Mouse (Mus musculus): ENCODE data around the gene Parp6. TPM values are rescaled to one million over a fixed set of nuclear protein-coding genes. Genes with fewer than 3 reads are reported as not detected.

Gene Parp6
- total and polyA plus RNA-seq, 3 experiments = 6.4 to 13.8 TPM; not detected in 1

GRCm38 (mm10) chr9:59694571-59695450 lies 77.7 kb downstream of the Parp6 start:
- no peak for DNase-seq (ENCODE audit: low read depth, low spot score)
- TF ChIP-seq TAL1 (IDR thresholded peaks at IDR 0.05; ENCODE audit: low read length) (no peak), KAT2A (conservative IDR thresholded peaks at IDR 0.05; ENCODE audit: low read depth, low read length) (no peak), E2F4 (IDR thresholded peaks at IDR 0.05; ENCODE audit: borderline replicate concordance, low read depth, low read length) (no peak), BHLHE40 (IDR thresholded peaks at IDR 0.05; ENCODE audit: borderline replicate concordance, low read depth, low read length) (no peak), POLR2AphosphoS5 (IDR thresholded peaks at IDR 0.05; ENCODE audit: borderline replicate concordance, low read depth, low read length) (no peak), NELFE (IDR thresholded peaks at IDR 0.05; ENCODE audit: low read depth, low read length) (no peak), POLR2A (IDR thresholded peaks at IDR 0.05; ENCODE audit: control insufficient read depth in 1 of 2, insufficient read depth in 1 of 2, low read depth in 1 of 2, low read length in 2 of 2, poor library complexity in 1 of 2) (no peak)
- peaks cover 0 to 3% of the 10 kb centered on the region in 2 experiments for H3K27me3 ChIP-seq (ENCODE audit: control insufficient read depth in 1 of 2, insufficient read depth in 2 of 2, low read length in 2 of 2)
- H3K4me3 ChIP-seq (ENCODE audit: control insufficient read depth in 1 of 2, insufficient read depth in 1 of 2, low read depth in 2 of 2, low read length in 2 of 2) = no peak overlapping the region
- no peaks in the 10 kb centered on the region for H3K79me2 ChIP-seq (ENCODE audit: control insufficient read depth, insufficient read depth, low read length, poor library complexity)
- no peak overlapping the region for H3K27ac ChIP-seq (ENCODE audit: control insufficient read depth, low read depth, low read length)
- no peak overlapping the region for H3K9ac ChIP-seq (ENCODE audit: control insufficient read depth, low read depth, low read length, poor library complexity, severe bottlenecking)
- H3K9me3 ChIP-seq (replicated peaks; ENCODE audit: insufficient read depth, low read length) = no peaks in the 10 kb centered on the region
- no peaks in the 10 kb centered on the region for H3K36me3 ChIP-seq (ENCODE audit: control insufficient read depth in 1 of 2, insufficient read depth in 2 of 2, low read length in 2 of 2)
- H3K4me1 ChIP-seq (ENCODE audit: control insufficient read depth in 1 of 2, insufficient read depth in 2 of 2, low read length in 2 of 2) = no peaks in the 10 kb centered on the region

- no peaks in the 10 kb centered on the region for H3K4me1 ChIP-seq (ENCODE audit: control insufficient read depth in 1 of 2, insufficient read depth in 2 of 2, low read length in 2 of 2)
- H3K9me3 ChIP-seq (replicated peaks; ENCODE audit: insufficient read depth, low read length) = no peaks in the 10 kb centered on the region
- no peak overlapping the region for H3K9ac ChIP-seq (ENCODE audit: control insufficient read depth, low read depth, low read length, poor library complexity, severe bottlenecking)
- H3K27ac ChIP-seq (ENCODE audit: control insufficient read depth, low read depth, low read length) = no peak overlapping the region
- DNase-seq (ENCODE audit: low read depth, low spot score) = no peak
- H3K27me3 ChIP-seq (ENCODE audit: control insufficient read depth in 1 of 2, insufficient read depth in 2 of 2, low read length in 2 of 2) = peaks cover 0 to 3% of the 10 kb centered on the region in 2 experiments
- H3K36me3 ChIP-seq (ENCODE audit: control insufficient read depth in 1 of 2, insufficient read depth in 2 of 2, low read length in 2 of 2) = no peaks in the 10 kb centered on the region
- no peaks in the 10 kb centered on the region for H3K79me2 ChIP-seq (ENCODE audit: control insufficient read depth, insufficient read depth, low read length, poor library complexity)
- H3K4me3 ChIP-seq (ENCODE audit: control insufficient read depth in 1 of 2, insufficient read depth in 1 of 2, low read depth in 2 of 2, low read length in 2 of 2) = no peak overlapping the region
- TF ChIP-seq ZKSCAN1 (IDR thresholded peaks at IDR 0.05; ENCODE audit: low read depth, low read length) (no peak), MEF2A (IDR thresholded peaks at IDR 0.05; ENCODE audit: extremely low read depth, insufficient replicate concordance, low read depth, low read length, poor library complexity, severe bottlenecking) (no peak), BHLHE40 (IDR thresholded peaks at IDR 0.05; ENCODE audit: borderline replicate concordance, low read depth, low read length) (no peak), GABPA (IDR thresholded peaks at IDR 0.05; ENCODE audit: low read depth, low read length) (no peak), NELFE (IDR thresholded peaks at IDR 0.05; ENCODE audit: low read depth, low read length) (no peak), MAFK (IDR thresholded peaks at IDR 0.05; ENCODE audit: borderline replicate concordance, low read depth, low read length) (no peak), RAD21 (IDR thresholded peaks at IDR 0.05; ENCODE audit: low read depth, low read length) (no peak), ZNF384 (IDR thresholded peaks at IDR 0.05; ENCODE audit: low read depth, low read length) (no peak), USF1 (IDR thresholded peaks at IDR 0.05; ENCODE audit: low read depth, low read length) (no peak), RCOR1 (IDR thresholded peaks at IDR 0.05; ENCODE audit: low read depth, low read length) (no peak), ZMIZ1 (IDR thresholded peaks at IDR 0.05; ENCODE audit: low read depth, low read length) (no peak), ETS1 (IDR thresholded peaks at IDR 0.05; ENCODE audit: low read depth, low read length) (no peak), E2F4 (IDR thresholded peaks at IDR 0.05; ENCODE audit: borderline replicate concordance, low read depth, low read length) (no peak), ZC3H11A (IDR thresholded peaks at IDR 0.05; ENCODE audit: low read depth, low read length) (no peak), CHD1 (IDR thresholded peaks at IDR 0.05; ENCODE audit: low read depth, low read length) (no peak), TAL1 (IDR thresholded peaks at IDR 0.05; ENCODE audit: low read length) (no peak)
Measured at GRCm38 (mm10) chr9:59695451-59695813, 78.3 kb downstream of the Parp6 start.

Data from MEL (cell line).